Mouse (Mus musculus) embryonic facial prominence, embryonic 10.5 days (tissue): Measurements from ENCODE around the gene Gm7029. TPM values are rescaled to one million over a fixed set of nuclear protein-coding genes. Genes with fewer than 3 reads are reported as not detected.
"Not testable (repeated sequence)": the region's sequence is repeated elsewhere in the genome, so short reads cannot be mapped to it uniquely, and the experiment has no call there.

Experiments
- DNase-seq: peaks from one replicate; pipeline ENCODE4 v3.0.0-alpha.2; 2017; ENCODE audit warnings: low spot score
- H3K27ac ChIP-seq: fragments of 300-500 bp; sonication (generic); replicated peaks from 2 replicates; pipeline ENCODE4 v1.5.1; 2016; ENCODE audit warnings: mild to moderate bottlenecking
- H3K27me3 ChIP-seq: fragments of 300-500 bp; sonication (generic); replicated peaks from 2 replicates; pipeline ENCODE4 v1.6.1; 2016; ENCODE audit warnings: low read depth, mild to moderate bottlenecking; ENCODE audit not compliant: poor library complexity, severe bottlenecking
- H3K36me3 ChIP-seq: fragments of 300-500 bp; sonication (generic); replicated peaks from 2 replicates; pipeline ENCODE4 v1.6.1; 2016; ENCODE audit warnings: mild to moderate bottlenecking, moderate library complexity
- H3K4me1 ChIP-seq: fragments of 300-500 bp; sonication (generic); 2 replicates; pipeline ENCODE4 v1.6.1; 2016
- H3K4me3 ChIP-seq: fragments of 300-500 bp; sonication (generic); 2 replicates; pipeline ENCODE4 v1.5.1; 2016; ENCODE audit warnings: mild to moderate bottlenecking, moderate library complexity
- H3K9me3 ChIP-seq: fragments of 300-500 bp; sonication (generic); 2 replicates; pipeline ENCODE4 v1.6.1; 2016; ENCODE audit warnings: mild to moderate bottlenecking
- WGBS: fragments of 180-500 bp; shearing (Covaris S2); methylation state at CpG from one replicate; pipeline ENCODE4 v1.1.7; 2016; 5-methylcytosine and 5-hydroxymethylcytosine counted together
- polyA plus RNA-seq: library from polyadenylated mRNA; unstranded; fragments of >200 nt; fragmentation: Nextera tagmentation; extraction: Ambion mirVana; gene quantifications from 2 replicates; pipeline ENCODE4 v1.2.1, GENCODE M21; 2016

Gm7029 gene
- polyA plus RNA-seq, 1 experiment from 2014 or later: not detected

DNA sequence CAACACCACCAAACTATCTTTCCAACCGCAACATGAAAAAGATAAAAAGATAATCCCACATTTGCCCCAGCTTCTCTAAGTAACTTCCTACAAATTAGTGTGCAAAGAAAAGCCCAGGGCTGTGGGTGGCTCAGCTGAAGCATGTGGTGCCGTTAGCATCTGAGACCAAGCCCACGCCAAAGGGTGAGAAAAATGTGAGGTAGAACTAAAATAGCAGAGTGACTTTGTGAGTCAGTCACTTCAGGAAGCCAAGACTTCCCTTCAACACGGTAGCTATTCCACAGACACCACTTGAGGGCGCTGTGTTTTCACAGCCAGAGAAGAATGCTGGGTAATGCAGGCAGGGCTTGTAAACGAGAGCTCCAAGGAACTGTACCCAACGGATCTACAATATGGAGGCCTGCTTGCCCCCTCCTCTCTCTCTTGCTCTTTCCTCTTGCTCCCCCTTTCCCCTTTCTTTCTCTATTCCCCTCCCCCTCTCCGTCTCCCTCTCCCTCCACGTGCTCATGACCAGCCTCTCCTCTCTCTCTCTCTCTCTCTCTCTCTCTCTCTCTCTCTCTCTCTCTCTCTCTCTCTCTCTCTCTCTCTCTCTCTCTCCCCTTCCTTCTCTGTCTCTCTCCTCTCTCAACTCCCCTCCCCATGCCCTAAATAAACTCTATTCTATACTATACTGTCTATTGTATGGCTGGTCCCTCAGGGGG, 8.2 kb upstream of the Gm7029 start:
- H3K4me3 ChIP-seq: no peak overlapping the region
- no peaks in the 10 kb centered on the region for H3K27me3 ChIP-seq
- H3K36me3 ChIP-seq: no peaks in the 10 kb centered on the region
- H3K27ac ChIP-seq: peak overlapping the region; percentile 54; the same call in 1 of the 2 replicates
- peak; percentile 51 for DNase-seq
- H3K9me3 ChIP-seq: no peaks in the 10 kb centered on the region
- 40% methylated on average over 9 of the region's 9 CpGs for WGBS
- H3K4me1 ChIP-seq: peaks cover 16% of the 10 kb centered on the region

DNA sequence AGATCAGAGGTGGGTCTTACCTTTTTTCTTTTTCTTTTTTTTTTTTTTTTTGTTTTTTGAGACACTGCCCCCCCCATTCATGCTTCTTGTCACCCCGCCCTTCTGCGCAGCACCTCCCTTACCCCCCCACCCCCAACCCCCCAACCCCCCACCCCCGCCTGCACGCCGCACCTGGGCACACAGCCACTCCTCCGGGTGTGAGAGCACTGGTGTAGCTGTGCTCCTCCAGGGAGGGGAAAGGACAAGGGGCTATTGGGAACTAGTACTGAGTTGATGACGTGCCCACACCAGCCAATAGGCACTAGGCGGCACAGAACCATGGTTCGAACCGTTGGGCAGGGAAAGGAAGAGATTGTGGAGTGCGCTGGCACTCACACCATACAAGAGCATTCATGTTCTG, 774 bp downstream of the Gm7029 start:
- Histone ChIP-seq H3K36me3 (peaks cover 50% of the 10 kb centered on the region), H3K4me3 (no peak overlapping the region), H3K4me1 (no peaks in the 10 kb centered on the region), H3K27ac (no peak overlapping the region), H3K9me3 (no peaks in the 10 kb centered on the region), H3K27me3 (no peaks in the 10 kb centered on the region)
- DNase-seq: no peak
- 88% methylated on average over 11 of the region's 11 CpGs for WGBS

- not testable (repeated sequence) for H3K4me3 ChIP-seq, H3K9me3 ChIP-seq, H3K4me1 ChIP-seq, H3K27ac ChIP-seq, H3K27me3 ChIP-seq
- DNase-seq: peak; percentile 37
- 78% methylated on average over 5 of the region's 5 CpGs for WGBS
- peaks cover 63% of the 10 kb centered on the region for H3K36me3 ChIP-seq
Observed at GRCm38 (mm10) chr17:33875797-33876196, 2.2 kb downstream of the Gm7029 start.

- not testable (repeated sequence) for H3K9me3 ChIP-seq, H3K4me3 ChIP-seq, H3K27ac ChIP-seq, DNase-seq, H3K27me3 ChIP-seq
- WGBS: 90% methylated on average over 11 of the region's 11 CpGs
- Histone ChIP-seq H3K36me3 (peaks cover 76% of the 10 kb centered on the region), H3K4me1 (peaks cover 18% of the 10 kb centered on the region)
Observed at GRCm38 (mm10) chr17:33884320-33884719, 10.7 kb downstream of the Gm7029 start.

DNA sequence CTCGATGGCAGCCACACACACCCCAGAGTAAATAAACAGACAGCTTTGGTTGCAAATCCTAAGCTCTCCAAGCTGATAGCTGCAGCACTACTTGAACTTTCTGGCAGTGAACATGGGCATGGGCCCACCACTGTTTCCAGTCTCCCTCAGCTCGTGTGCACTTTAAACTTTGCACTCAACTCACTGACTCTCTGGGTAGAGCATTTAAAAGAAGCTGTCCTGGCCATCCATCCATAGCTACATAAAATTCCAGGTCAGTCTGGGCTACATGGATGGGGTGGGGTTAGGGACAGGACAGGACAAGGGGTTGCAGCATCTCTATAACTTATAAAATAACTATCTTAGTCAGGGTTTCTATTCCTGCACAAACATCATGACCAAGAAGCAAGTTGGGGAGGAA, 14.2 kb downstream of the Gm7029 start:
- DNase-seq, H3K27me3 ChIP-seq, H3K27ac ChIP-seq, H3K9me3 ChIP-seq: not testable (repeated sequence)
- WGBS: 82% methylated on average over 2 of the region's 2 CpGs
- H3K4me1 ChIP-seq: peaks cover 19% of the 10 kb centered on the region
- H3K4me3 ChIP-seq: peak overlapping the region; percentile 68; the same call in 1 of the 2 replicates
- H3K36me3 ChIP-seq: peaks cover 43% of the 10 kb centered on the region

DNA sequence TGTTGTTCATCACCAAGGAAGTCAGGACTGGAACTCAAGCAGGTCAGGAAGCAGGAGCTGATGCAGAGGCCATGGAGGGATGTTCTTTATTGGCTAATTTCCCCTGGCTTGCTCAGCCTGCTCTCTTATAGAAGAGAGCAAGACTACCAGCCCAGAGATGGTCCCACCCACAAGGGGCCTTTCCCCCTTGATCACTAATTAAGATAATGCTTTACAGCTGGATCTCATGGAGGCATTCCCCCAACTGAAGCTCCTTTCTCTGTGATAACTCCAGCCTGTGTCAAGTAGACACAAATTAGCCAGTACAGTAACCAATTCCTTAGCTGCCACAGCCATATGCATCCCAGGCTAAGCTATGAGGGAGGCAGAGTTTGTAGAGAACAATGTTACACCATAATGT, 14.6 kb downstream of the Gm7029 start:
- not testable (repeated sequence) for H3K27ac ChIP-seq, H3K9me3 ChIP-seq, H3K27me3 ChIP-seq
- Histone ChIP-seq H3K36me3 (peaks cover 38% of the 10 kb centered on the region), H3K4me3 (peak overlapping the region; percentile 68), H3K4me1 (peaks cover 19% of the 10 kb centered on the region)
- DNase-seq: peak; percentile 44

GRCm38 (mm10) chr17:33889941-33890532, 16.4 kb downstream of the Gm7029 start:
- DNase-seq, H3K27me3 ChIP-seq, H3K9me3 ChIP-seq: not testable (repeated sequence)
- Histone ChIP-seq H3K4me3 (peak overlapping the region; percentile 68), H3K27ac (peak overlapping the region; percentile 90), H3K36me3 (peaks cover 21% of the 10 kb centered on the region), H3K4me1 (peaks cover 19% of the 10 kb centered on the region)
- WGBS: under 1% methylated on average over 44 of the region's 44 CpGs

GRCm38 (mm10) chr17:33890533-33891059, 17.0 kb downstream of the Gm7029 start, which contains the start of gene Kifc1:
Kifc1 (minus strand) TSS chr17:33890661.
- H3K27me3 ChIP-seq: 0 out of 2 replicates have a peak, but pooled peaks cover 4% of the 10 kb centered on the region
- H3K27ac ChIP-seq: peak within 1 kb of the TSS; percentile 90
- peak within 1 kb of the TSS; percentile 68 for H3K4me3 ChIP-seq
- H3K36me3 ChIP-seq: peaks cover 15% of the 10 kb centered on the region
- no peaks in the 10 kb centered on the region for H3K9me3 ChIP-seq
- WGBS: under 1% methylated on average over 49 of the region's 49 CpGs
- H3K4me1 ChIP-seq: peaks cover 19% of the 10 kb centered on the region
- peak; percentile 100 for DNase-seq

DNA sequence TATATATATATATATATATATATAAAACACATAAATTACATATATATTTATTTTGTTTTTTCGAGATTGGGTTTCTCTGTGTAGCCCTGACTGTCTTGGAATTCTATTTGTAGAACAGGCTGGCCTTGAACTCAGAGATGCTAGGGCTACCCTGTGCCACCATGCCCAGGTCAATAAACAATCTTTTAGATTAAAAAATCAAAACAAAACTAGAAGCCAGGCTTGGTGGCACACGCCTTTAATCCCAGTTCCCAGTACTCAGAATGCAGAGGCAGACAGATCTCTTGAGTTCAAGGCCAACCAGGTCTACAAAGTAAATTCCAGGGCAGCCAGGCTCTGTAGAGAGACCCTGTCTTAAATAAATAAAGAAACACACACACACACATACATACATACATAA, 17.7 kb downstream of the Gm7029 start:
- Histone ChIP-seq H3K4me1 (peaks cover 19% of the 10 kb centered on the region), H3K27ac (no peak overlapping the region), H3K27me3 (0 out of 2 replicates have a peak, but pooled peaks cover 4% of the 10 kb centered on the region), H3K4me3 (no peak overlapping the region), H3K36me3 (peaks cover 8% of the 10 kb centered on the region), H3K9me3 (no peaks in the 10 kb centered on the region)
- DNase-seq: no peak
- WGBS: 70% methylated on average over 2 of the region's 2 CpGs

DNA sequence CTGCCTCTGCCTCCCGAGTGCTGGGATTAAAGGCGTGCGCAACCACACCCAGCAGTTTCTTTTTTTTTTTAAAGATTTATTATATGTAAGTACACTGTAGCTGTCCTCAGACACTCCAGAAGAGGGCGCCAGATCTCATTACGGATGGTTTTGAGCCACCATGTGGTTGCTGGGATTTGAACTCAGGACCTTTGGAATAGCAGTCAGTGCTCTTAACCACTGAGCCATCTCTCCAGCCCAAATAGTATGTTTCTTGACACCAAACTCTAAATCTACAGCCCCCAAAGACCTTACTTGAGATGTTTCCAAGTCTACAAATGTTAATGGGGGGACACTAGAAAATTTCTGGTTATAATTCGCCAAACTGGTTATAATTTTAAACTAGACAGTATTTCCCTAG, 18.3 kb downstream of the Gm7029 start:
- WGBS: 69% methylated on average over 6 of the region's 6 CpGs
- not testable (repeated sequence) for H3K9me3 ChIP-seq, H3K4me3 ChIP-seq, H3K36me3 ChIP-seq, H3K27ac ChIP-seq, DNase-seq, H3K27me3 ChIP-seq
- peaks cover 19% of the 10 kb centered on the region for H3K4me1 ChIP-seq

- H3K4me3 ChIP-seq: peak overlapping the region; percentile 1; the same call in 1 of the 2 replicates
- H3K4me1 ChIP-seq: peaks cover 19% of the 10 kb centered on the region
- H3K27ac ChIP-seq: no peak overlapping the region
- H3K27me3 ChIP-seq: 0 out of 2 replicates have a peak, but pooled peaks cover 4% of the 10 kb centered on the region
- H3K9me3 ChIP-seq: no peaks in the 10 kb centered on the region
- no peaks in the 10 kb centered on the region for H3K36me3 ChIP-seq
- DNase-seq: no peak
- 19% methylated on average over 7 of the region's 7 CpGs for WGBS
Observed at GRCm38 (mm10) chr17:33892429-33892828, 18.8 kb downstream of the Gm7029 start.

- H3K27me3 ChIP-seq, DNase-seq, H3K9me3 ChIP-seq, H3K4me3 ChIP-seq, H3K36me3 ChIP-seq, H3K27ac ChIP-seq: not testable (repeated sequence)
- peaks cover 14% of the 10 kb centered on the region for H3K4me1 ChIP-seq
- 80% methylated on average over 4 of the region's 4 CpGs for WGBS
Observed at GRCm38 (mm10) chr17:33893011-33893410, 19.4 kb downstream of the Gm7029 start.
